Mouse (Mus musculus) forelimb bud, embryonic 11.5 days (tissue): ENCODE results near the gene Serpinb6c.
"Not testable (repeated sequence)": the region's sequence is repeated elsewhere in the genome, so short reads cannot be mapped to it uniquely, and the experiment has no call there.

Experiments used
- DNase-seq: peaks from one replicate; pipeline ENCODE4 v3.0.0-alpha.2; 2012; ENCODE audit warnings: low read depth, low spot score

Gene Serpinb6c

DNA sequence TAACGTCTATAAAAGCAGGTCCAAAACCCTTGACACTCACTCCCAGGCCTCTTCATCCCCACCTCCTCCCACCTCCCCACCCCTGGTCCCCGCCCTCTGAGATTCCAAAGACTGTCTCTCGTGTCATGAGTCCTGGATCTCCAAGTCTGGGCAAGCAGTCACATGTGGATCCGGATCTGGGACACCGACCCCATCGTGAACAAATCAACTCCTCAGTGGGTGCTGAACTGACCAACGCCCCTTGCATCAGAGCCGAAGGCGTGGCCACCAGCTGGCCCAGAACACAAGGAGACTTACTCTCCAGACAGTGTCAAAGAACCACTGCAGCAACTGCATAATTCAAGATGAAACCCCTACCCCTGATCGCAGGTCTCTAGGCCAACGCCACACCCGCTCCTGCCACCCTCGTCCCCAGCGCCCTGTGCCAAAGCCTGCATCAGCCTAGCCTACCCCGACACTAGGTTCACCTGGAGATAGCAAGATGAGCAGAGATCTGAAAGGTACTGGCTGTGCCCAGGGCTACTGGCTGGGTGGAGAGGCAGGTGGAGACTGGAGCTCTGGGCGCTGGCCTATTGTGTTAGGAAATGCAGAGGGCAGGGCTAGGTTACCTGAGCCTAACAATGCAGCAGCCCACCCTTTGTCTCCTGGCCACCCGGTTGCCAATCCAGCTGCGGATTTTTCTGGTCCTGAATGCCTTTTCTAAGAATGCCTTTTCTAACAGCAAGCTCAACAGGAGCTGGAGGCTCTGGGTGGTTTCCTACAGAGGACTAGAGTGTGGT lies at the start of gene Serpinb6c:
Serpinb6c (minus strand) TSS at position 533 of the 779 bp plus-strand sequence.
- no peak for DNase-seq

- no peak for DNase-seq
These were observed 47.4 kb upstream of the Serpinb6c start for GRCm38 (mm10) chr13:33952947-33953346.

GRCm38 (mm10) chr13:33952075-33952449 lies 46.6 kb upstream of the Serpinb6c start:
- no peak for DNase-seq

DNA sequence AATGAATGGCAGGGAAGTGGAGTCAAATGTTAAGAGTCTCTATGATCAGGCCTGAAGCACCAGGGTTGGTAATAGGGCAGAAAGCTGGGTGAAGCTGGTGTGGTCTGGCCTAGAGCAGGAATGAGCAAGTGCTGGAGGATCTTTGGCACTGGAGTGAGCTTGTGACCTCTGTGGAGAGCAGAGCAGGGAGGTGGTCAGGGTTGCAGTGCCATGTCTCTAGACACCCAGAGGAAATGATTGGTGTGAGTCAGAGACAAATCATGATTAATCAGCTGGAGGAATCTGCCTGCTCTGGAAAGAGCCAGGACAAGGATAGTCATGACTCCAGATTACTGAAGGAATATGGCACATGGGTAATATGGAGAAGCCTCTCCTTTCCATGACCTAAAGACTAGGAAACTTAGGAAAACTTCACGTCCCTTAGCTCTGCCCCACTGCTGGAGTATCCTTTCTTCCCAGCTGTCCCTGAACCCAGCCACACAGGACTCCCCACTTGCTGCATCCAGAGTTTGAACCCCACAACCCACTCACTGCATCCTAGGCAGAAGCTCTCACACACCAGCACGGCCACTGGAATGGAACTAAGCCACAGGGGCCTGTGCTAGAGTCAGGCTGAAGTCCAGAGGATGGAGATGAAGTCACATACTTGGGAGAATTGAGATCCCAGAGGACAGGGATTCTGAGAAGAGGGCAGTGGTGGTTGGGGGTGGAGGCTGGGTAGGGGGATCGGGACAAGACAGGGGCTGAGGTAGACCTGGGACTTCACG lies 46.0 kb upstream of the Serpinb6c start:
- DNase-seq: no peak

GRCm38 (mm10) chr13:33942212-33942779 lies 36.8 kb upstream of the Serpinb6c start:
- DNase-seq: no peak

- DNase-seq: no peak
These were observed 35.8 kb upstream of the Serpinb6c start for GRCm38 (mm10) chr13:33941288-33941808.

GRCm38 (mm10) chr13:33937587-33937986 lies 32.1 kb upstream of the Serpinb6c start:
- not testable (repeated sequence) for DNase-seq

- no peak for DNase-seq
These were observed 31.6 kb upstream of the Serpinb6c start for GRCm38 (mm10) chr13:33937151-33937550.

DNA sequence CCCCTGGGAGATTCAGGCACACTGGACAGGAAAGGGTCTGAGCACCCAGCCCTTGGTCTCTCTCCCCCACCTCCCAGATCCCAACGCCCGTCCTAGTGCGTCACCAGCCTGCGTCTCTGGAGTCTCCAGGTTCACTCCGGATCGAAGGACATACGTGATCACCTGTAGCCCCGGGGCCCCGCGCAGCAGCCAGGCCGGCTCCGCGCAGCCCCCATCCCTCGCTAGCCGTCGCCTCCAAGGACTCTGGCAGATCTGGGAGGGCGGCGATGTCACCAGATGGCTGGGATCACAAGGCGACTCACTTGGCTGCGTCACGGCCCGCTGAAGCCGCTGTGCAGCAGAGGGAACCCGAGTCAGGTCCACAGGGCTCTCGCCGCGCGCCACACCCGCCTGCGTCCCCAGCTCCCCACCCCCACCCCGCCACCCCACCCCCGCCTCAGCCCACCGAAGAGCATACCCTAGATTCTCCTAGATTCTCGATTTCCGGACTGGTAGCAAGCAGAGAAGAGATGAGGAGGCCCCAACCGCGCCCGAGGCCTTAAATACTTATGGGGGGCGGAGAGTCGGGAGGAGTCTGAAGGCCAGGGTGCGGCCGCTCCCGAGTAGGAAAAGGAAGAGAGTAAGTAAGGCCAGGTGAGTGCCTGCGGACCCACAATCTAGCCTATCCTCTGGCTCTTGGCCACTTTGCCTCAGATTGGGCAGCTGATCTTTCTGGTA lies 30.1 kb upstream of the Serpinb6c start:
- peak; percentile 17 for DNase-seq

- no peak for DNase-seq
These were observed 29.2 kb upstream of the Serpinb6c start for GRCm38 (mm10) chr13:33934743-33935142.

DNA sequence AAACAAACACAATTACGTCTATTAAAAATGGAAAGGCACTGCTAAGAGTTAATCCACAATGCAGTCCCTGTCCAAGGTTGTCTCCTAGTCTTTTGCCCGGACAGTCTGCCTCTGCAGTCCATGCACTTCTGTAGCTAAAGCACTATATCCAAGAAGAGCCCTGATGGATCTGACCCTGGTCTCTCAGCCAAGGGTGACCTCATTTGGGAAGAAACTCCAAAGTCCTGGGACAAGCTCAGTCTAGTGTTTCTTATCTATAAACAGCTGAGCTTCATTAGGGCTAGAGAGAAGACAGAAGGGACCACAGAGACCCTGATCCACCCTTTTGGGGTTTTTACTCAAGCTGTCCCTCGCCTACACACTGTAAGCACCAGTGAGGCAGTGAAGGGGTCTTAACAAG lies 25.4 kb upstream of the Serpinb6c start:
- DNase-seq: no peak

DNA sequence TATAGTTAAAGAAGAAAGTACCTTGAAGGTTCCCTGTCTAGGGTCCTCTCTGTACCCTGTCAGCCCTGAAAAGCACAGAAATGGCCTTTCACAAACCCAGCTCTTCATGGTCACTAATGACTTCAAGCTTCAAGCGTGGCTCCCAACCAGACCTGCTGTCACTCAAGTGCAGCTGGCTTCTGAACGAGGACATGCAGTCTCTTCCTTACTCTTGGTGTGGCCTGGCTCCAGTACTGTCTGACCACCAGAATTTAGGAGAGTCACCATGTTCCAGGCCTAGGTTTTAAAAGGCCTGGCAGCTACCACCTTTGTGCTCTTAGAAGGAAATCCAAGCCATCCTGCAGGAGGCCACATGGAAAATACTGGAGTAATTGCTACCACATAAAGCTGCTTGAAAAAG lies 24.8 kb upstream of the Serpinb6c start:
- no peak for DNase-seq

- DNase-seq: no peak
These were observed 16.2 kb upstream of the Serpinb6c start for GRCm38 (mm10) chr13:33921699-33922098.

DNA sequence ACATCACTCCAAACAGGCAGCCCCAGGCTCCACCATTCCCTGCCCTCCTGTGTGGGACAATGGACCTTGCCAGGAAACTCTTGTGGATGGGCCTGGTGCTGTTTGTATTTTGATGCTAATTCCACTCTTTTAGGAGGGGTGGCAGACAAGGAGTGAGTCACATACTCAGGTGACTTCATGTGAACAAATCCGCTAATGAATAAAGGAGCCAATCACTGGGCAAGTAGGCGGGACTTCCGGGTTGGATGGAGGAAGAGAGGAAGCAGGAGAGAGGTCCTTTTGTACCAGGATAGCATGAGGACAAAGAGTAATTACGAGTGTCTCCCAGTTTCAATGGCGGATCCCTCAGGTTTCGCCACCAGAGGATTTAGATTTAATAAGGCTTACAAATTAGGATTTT lies 15.5 kb upstream of the Serpinb6c start:
- no peak for DNase-seq

- DNase-seq: no peak
These were observed 1.3 kb upstream of the Serpinb6c start for GRCm38 (mm10) chr13:33906821-33907220.

DNA sequence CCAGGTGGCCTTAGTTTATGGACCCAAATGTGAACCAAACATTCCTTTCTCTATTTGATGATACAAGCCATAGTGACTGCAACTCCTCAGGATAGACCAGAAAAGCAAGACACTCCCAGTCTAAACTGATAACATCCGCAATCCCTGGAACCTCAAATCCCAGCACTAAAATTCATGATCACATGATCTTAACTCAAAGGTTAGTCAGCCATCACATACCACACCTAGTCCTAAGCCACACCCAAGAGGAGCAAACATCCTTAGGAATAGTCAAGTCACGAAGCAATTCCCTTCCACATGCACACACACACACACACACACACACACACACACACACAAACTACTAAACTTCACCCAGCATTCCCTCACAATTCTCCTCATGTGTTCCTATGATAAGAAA lies 2.2 kb downstream of the Serpinb6c start:
- no peak for DNase-seq

- DNase-seq: peak; percentile 19
These were observed 11.3 kb downstream of the Serpinb6c start for GRCm38 (mm10) chr13:33894207-33894606.

- DNase-seq: no peak
These were observed 62.2 kb downstream of the Serpinb6c start, which contains the start of gene Serpinb6e for GRCm38 (mm10) chr13:33843308-33843707. Serpinb6e (minus strand) TSS chr13:33843408.

DNA sequence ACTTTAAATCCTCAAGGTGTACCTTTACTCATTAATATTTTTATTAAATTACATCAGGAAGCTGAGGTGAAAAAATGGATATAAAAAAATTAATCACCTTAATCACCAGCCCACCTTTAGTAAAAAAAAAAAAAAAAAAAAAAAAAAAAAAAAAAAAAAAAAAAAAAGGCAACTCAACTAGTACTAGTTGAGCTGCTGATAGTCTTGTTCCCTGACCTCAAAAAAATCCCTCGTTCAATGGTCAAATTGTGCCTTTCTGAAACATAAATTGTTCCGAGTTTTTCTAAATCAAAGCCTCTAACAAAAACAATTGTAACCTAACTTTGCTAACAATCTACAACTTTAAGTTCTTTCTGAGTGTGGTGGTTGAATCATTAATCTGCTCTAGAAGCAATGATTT lies 74.8 kb downstream of the Serpinb6c start:
- no peak for DNase-seq
